Mouse (Mus musculus) T-helper 2 cell (primary cell): Measurements from ENCODE around the gene Fcrl1.
"Not testable (repeated sequence)": the region's sequence is repeated elsewhere in the genome, so short reads cannot be mapped to it uniquely, and the experiment has no call there.

Experiments used
- in situ Hi-C: fragments of 300-600 bp; cut with MboI, MseI; formaldehyde crosslinking; loops from one replicate; pipeline ENCODE4 v1.15.1; 2025; ENCODE audit warnings: high pct_unique_total_duplicates

The Fcrl1 gene

DNA sequence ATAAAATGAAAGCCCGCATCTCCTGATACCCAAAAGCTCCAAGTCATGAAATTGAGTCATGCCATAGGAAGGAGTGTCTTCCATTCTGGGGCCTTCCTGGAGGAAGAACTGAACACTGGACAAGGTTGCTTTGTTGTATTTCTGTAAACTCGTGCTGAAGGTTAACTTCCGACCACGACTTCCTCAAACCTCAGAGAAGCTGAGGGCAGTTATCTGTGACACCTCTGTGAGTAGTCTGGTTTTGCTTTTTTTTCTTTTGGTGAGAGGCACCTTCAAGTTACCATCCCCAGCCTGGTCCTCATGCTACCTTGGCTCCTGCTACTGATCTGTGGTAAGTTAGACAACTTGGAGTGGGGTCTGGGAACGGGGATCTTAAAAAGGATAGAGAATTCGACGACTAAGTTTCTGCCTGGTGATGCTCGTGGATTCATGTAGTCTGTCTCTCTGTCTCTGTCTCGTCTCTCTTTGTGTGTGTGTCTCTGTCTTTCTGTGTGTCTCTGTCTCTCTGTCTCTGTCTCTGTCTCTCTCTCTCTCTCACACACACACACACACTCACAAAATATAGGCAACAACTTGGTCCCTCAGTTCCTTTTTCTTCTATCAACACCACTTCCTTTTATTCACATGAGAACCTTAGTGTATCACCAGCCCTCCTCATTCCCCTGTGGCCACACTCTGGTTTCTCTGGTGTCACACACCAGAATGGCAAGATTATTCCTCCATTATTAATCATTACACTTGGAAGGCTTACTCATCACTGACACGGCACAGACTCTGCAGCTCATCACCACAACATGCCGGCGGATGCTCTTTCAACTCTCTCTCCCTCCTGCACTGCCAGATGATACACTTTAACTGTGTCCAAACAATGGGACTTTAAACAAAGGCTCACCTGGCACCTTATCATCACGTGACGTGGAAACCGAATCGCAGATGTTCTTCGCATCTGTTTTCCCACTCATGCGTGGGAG lies at the start of gene Fcrl1:
TSS of gene Fcrl1 (plus strand) at position 193 of the 971 bp plus-strand sequence.
- in situ Hi-C loops = no loop called here

DNA sequence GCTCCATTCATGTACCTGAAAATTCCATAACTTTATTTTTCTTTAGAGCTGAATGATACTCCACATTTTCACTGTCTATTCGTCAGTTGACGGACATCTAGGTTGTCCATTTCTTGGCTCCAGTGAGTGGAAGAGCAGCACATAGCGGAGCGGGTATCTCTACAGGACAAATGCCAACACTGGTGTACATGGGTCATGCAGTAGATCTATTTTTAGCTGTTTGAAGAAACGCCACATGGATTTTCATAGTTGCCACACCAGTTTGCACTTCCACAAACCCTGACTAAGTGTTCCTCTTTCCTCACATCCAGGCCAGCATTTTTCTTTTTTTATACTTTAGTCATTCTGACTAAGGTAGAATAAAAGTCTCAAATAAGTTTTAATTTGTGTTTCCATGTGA lies 38.3 kb upstream of the Fcrl1 start:
- in situ Hi-C loops = no loop called here

DNA sequence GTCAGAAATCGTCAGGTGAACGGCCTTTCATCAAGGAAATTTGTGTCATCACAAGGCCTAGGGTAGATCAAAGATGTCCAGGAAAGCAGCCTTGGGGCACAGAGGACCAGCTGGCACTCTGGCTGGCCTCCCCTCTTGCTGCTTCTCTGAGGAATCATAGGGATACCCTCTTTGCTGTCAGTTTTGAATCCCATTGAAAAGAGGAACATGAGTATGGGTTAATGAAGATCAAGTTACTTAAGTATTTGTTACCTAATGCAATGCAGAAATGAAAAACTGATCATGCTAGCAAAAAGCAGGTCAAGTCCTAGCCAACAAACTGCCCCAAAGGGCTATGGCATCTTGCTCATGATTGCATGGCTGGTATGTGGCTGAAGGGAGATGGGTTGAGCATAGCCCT lies 25.2 kb upstream of the Fcrl1 start:
- in situ Hi-C loops = not testable (repeated sequence)

DNA sequence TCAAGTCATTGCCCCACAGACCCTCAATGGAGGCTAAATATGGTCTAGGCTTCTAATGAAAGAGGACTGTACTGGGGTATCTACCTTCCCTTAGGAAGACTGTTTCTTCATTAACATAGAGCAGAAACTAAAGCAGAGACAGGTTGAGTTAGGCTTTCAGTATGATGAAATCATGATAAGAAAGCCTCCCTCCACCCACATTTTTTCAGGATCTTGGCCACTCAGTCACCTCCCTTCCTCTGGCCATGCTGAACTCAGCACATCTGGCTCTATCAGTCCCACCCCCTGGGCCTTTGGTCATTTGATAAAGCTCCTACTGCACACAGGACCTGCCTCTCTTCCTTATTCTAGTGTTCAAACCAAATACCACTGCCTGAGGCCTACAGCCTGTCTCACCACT lies 18.6 kb upstream of the Fcrl1 start, which contains the start of gene Cd5l:
TSS of gene Cd5l (plus strand) at position 301 of the 400 bp plus-strand sequence.
- in situ Hi-C loops = no loop called here

DNA sequence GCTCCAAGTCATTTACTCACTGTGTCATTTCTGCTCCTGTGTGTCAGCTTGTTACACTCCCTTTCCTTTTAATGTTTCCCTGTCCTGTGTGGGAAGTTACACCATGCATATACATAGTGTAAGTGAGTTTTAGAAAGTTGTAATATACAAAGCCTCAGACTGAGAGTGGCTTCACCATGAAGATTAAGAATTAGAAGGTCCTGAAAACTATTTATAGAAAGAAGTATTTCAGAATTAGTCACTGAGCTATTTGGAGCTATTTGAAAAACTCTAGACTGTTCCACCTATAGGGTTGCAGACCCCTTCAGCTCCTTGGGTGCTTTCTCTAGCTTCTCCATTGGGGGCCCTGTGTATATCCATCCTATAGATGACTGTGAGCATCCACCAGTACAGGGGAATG lies 17.0 kb upstream of the Fcrl1 start:
- in situ Hi-C loops = no loop called here

DNA sequence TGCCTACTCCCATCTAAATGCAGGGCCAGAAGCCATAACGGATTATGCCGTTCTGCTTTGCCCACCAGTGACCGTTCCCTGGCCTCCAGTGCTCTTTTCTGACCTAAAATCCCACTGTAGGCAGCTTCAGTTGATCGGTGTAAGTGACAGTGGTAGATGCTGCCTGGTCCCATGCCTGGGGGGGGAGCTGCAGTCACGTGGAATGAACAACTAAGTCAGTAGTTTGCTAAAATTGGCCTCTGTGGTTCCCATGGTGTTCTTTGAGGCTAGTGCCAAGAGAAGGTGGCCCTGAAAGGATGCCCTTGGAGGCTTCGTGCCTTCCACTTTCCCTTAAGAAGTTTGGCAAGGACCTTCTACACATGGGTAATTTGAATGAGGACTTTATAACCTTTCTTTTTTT lies 15.7 kb upstream of the Fcrl1 start:
- in situ Hi-C loops = no loop called here

DNA sequence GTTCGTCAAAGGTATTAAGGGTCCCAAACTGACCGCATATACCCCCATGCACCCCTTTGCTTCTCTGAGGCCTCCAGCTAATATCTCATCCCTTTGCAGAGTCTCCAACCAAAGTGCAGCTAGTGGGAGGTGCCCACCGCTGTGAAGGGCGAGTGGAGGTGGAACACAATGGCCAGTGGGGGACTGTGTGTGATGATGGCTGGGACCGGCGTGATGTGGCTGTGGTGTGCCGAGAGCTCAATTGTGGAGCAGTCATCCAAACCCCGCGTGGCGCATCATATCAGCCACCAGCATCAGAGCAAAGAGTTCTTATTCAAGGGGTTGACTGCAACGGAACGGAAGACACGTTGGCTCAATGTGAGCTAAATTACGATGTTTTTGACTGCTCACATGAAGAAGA lies 10.5 kb upstream of the Fcrl1 start:
- in situ Hi-C loops = no loop called here

DNA sequence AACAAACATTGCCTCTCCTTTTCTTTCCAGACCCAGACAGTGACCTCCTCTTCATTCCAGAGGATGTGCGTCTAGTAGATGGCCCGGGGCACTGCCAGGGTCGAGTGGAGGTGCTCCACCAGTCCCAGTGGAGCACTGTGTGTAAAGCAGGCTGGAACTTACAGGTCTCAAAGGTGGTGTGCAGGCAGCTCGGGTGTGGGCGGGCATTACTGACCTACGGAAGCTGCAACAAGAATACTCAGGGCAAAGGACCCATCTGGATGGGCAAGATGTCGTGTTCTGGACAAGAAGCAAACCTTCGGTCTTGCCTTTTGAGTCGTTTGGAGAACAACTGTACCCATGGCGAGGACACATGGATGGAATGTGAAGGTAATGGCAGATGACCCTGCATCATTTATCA lies 8.7 kb upstream of the Fcrl1 start:
- in situ Hi-C loops = no loop called here

DNA sequence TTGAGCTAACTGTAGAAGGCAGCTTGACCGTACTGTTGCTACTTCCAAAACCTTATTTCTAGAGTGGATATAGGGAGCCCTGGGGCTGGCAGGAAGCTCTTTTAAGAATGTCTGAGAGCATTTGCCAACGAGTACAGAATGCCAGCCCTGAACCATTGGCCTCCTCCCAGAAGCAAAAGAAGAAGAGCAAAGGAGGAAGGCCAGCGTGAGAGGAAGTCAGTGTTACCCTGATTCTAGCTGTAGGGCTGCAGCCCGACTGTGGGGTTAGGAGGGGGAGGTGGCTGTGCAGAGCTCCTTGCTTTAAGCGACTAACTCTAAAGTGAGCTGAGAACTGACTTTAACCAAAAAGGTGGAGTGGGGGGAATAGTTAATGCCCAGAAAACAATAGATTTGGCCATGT lies 7.0 kb upstream of the Fcrl1 start:
- in situ Hi-C loops = no loop called here

DNA sequence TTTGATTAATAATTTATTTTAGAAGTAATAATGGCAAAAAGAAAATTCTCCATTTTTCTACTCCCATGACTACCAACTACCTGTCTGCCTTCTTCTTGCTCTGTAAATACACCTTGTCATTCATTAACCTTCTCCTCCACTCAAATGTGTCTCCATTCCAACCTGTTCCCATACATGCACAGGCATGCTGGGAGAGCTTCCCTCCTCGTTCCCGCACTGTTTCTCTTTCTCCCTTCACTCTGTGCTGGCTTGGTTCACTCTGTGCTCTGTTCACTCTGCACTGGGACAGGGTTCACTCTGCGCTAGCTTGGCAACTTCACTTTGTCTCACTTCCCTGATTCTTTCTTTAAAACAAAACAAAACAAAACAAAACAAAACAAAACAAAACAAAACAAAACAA lies 1.0 kb downstream of the Fcrl1 start:
- in situ Hi-C loops = no loop called here

DNA sequence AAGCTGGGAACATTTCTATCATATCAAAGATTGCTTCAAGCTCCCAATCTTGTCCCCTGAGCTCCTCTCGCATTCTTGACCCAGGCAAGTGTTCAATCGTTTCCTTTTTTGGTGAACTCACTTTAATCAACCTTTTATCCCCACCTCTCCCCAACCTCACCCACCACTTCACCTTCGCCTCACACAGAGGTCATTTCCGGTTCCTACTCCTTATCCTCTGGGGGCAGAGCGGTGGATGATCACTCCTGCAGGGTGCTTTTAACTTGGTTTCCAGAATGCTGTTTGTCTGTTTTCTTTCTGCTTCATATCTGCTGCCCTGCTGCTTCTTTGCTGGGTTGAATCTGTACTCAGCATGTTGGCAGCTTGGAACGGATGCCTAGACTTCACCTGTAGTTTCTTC lies 1.5 kb downstream of the Fcrl1 start:
- in situ Hi-C loops = no loop called here

DNA sequence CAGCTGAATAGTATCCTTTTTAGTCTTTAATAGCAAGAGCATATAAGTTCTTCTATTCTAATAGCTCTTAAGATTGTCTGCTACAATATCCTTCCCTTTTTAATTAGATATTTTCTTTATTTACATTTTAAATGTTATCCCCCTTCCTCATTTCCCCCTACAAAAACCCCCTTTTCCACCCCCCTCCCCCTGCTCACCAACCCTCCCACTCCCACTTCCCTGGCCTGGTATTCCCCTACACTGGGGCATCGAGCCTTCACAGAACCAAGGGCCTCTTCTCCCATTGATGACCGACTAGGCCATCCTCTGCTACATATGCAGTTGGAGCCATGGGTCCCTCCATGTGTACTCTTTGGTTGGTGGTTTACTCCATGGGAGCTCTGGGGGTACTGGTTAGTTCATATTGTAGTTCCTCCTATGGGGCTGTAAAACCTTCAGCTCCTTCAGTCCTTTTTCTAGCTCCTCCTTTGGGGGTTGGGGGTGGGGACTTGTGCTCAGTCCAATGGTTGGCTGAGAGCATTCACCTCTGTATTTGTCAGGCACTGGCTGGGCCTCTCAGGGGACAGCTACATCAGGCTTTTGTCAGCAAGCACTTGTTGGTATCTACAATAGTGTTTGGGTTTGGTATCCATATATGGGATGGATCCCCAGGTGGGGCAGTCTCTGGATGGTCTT lies 3.6 kb downstream of the Fcrl1 start:
- in situ Hi-C loops = not testable (repeated sequence)

DNA sequence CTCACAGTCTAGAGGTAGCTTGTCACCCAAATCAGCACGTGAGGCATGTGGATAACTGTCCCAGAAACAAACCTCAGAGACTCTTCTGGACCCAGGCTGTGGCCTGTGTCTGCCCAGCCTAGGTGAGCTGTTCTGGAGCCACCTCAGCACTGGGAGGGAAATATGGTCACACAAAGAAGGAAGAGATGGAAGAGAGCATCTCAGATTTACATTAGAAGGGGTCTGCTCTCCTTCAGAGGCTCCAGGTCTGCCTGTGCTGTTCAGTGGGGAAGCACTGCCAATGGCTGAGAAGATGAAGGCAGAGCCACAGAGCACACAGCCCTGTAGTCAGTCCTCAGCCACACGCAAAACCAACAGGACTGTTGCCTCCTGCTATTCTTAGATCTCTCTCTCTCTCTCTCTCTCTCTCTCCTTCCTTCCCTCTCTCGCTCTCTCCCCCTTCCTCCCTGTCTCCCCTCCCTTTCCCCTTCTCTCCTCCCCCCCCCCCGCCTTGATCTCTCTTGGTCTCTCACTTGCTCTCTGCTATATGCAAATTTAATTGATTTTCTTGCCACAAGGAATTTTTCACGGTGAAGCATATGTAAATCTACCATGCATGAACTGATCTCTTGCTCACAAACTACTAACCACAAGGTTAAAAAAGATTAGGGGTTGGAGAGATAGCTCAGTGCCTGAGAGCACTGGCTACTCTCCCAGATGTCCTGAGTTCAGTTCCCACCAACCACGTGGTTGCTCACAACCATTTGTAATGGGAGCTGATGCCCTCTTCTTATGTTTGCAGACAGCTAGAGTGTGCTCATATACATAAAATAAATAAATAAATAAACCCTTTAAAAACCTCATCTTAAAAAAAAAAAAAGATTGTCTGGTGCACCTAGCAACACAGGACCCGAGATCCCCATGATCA lies 5.9 kb downstream of the Fcrl1 start:
- in situ Hi-C loops = no loop called here

DNA sequence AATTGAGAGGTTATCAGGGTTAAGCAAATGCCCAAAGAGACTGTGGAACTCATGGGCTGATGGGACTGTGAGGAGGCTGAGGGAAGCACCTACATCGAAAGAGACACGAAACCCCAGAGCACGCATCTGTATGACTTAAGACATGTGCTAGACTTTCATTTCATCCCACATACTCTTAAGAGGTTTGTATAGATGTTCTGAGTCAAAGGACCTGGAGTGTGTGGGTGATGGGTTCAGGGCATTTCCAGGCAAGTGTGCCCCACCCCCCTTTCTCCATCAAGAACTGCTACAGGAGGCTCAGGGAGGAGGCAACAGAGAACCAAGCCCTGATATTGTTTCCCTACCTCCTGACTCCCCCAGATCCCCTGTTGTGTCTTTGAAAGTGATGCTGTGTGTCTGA lies 7.1 kb downstream of the Fcrl1 start:
- in situ Hi-C loops = no loop called here

DNA sequence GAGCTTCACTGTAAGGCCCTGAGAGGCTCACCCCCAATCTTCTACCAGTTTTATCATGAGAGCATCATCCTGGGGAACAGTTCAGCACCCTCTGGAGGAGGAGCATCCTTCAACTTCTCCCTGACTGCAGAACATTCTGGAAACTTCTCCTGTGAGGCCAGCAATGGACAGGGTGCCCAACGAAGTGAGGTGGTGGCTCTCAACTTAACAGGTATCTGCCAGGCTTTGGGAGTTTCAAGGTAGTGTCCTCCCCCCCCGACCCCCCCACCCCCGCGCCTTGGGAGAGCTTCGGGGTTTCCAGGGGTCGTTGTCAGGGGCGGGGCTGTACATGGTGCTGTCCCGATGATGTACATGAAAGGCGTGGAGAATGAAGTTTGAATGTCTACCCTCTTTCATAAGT lies 8.9 kb downstream of the Fcrl1 start:
- in situ Hi-C loops = no loop called here

DNA sequence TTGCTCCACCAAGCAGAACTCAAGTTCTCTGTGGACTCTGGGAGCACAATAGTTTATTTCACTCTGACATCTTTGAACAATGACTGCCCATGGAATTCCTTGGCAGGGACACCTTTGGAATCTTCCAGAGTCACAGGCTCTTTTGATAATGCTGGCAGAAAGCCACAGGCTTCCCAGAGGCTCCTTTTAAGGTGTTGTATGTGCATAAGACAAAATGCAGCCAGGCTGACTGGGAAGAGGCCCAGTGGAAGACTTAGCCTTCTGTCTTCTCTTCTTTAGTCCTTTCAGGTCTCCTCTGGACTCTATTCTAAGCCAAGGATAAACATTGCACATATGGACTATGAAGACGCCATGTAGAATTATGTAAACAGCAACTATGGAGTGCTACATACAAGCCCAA lies 14.7 kb downstream of the Fcrl1 start:
- in situ Hi-C loops = no loop called here

DNA sequence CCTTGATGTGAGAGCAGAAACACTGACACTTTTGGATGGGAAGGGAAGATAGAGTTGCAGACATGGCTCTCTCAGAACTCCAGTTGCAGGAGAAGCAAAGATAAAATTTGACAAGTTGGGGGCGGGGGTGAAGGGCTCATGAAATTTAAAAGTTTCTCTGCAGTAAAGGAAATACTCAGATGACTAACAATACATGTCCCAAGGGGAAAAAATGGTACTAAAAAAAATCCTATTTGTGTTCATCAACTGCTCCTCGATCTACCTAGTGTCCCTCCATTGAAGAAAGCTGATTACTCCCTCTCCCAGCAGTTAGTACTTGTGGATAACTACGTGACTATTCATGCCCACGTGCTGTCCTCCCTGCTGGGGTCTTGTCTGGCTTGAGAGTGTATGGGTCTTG lies 22.6 kb downstream of the Fcrl1 start:
- in situ Hi-C loops = no loop called here

DNA sequence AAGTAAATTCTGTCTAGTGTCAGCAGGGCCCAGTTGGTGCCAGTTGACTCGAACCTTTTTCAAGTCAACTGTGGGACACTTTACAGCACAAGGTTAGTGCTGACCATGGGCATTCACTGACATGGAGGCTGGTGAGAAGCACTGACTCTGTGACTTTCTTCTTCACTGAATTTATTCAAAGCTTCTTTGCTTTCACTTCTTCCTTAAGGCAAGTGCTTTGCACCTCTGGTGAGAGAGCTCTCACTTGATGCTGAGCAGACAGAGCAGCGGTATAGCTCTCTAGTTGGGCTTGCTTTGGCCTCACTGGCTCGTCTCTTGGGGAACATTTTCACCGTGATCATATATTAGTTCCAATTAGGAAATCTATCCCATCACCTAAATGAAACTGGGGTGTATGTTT lies 23.7 kb downstream of the Fcrl1 start:
- in situ Hi-C loops = loop anchor here (5.0 to 10.0 kb wide), 3 partner anchors 68 to 1705 kb away; no protein-coding TSS in a partner anchor

DNA sequence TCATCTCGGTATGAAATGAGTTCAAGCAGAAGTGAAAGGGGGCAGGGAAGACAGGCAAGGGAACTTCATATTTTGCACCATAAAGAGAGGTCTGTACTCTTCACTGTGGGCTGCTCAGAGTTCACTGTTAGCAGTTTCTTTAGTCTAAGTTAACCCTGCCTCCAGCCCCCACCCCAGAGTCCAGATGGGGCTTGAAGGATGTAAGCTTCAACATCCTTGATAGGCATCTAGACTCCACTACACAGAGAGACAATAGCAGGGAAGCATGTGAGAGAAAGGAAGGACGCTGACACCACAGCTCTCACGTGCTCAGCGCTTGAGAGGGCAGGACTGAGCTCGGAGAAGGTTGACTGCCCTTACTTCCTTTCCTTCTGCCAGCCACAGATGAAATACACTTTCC lies 25.1 kb downstream of the Fcrl1 start:
- in situ Hi-C loops = loop anchor here (5.0 to 10.0 kb wide), 3 partner anchors 69 to 1707 kb away; no protein-coding TSS in a partner anchor

DNA sequence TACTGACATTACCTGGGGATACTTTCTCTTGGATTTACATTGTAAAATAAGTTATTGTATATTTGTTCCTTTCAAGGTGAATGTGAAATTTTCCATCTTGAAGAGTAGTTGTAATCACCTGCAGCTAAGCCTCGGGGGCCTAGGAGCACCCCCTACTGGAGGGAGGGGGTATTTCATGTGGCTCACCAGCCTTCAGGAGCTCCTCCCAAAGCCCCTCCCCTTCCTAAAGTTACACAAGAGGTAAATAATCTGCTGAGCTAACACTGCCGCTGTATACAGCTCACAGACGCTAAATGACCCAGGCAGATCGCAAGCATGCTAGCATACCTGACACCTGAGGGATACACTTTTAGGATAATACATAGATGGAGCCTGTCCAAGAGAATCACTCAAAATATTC lies 32.0 kb downstream of the Fcrl1 start:
- in situ Hi-C loops = loop anchor here (10.0 kb wide), 2 partner anchors 163 to 1713 kb away; no protein-coding TSS in a partner anchor

DNA sequence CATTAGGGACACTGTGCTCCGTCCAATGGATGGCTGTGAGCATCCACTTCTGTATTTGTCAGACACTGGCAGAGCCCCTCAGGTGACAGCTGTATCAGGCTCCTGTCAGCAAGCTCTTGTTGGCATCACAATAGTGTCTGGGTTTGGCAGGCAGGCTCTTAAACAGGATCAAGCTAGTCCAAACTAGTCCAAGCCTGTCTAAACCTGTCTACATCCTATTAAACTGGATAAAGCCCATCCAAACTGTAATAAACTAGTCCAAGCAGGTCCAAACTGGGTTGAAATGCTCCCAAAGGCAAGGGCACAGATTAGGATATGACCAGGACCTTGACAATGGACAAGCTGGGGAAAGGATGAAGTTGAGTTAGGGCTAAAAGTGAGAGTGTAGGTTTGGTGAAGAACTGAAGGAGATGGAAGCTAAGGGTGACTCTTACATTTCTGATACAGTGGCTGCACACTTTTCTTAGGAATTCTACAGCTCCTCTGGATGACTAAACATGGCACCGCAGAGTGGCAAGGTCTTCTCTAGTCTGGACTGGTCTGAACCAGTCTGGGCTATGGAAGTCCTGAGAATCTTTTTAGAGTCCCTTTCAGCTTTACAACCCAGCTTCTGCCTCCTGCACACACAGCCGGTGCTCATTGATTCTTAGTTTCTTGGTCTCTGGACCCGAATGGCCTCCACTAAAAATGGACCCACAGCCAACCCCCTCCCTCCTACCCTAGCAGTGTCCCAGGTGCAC lies 33.2 kb downstream of the Fcrl1 start:
- in situ Hi-C loops = loop anchor here (10.0 kb wide), 2 partner anchors 165 to 1715 kb away; no protein-coding TSS in a partner anchor
